Mouse (Mus musculus) left cerebral cortex, postnatal 36 days (tissue): Measurements from ENCODE around the gene Ccsap. TPM values are rescaled to one million over a fixed set of nuclear protein-coding genes. Genes with fewer than 3 reads are reported as not detected.

Experiments
- total RNA-seq, 2 experiments: library from RNA; stranded (reverse); gene quantifications; 2 replicates each; pipeline ENCODE4 v1.2.3; 2021

The Ccsap gene
- total RNA-seq, 2 experiments from 2014 or later: 70.7 to 82.7 TPM

Other genes starting within 250 kb of the Ccsap start
- gene Rhou, start 206.3 kb downstream of the Ccsap start, total RNA-seq: 10 to 100 TPM; 41.6 to 49.0 TPM
- gene Rab4a, start 54.2 kb downstream of the Ccsap start, total RNA-seq: 10 to 100 TPM; 41.0 to 45.8 TPM
- gene Acta1, start 34.5 kb upstream of the Ccsap start, total RNA-seq: 10 to 100 TPM in 1 of 2 experiments, 1 to 10 TPM in 1; 9.7 to 13.4 TPM
- 10 to 100 TPM; 22.0 to 23.4 TPM for gene Nup133, start 89.1 kb upstream of the Ccsap start, total RNA-seq
- 10 to 100 TPM; 15.6 to 18.1 TPM for gene Abcb10, start 122.9 kb upstream of the Ccsap start, total RNA-seq
- 10 to 100 TPM; 21.7 to 22.3 TPM for gene Taf5l, start 161.2 kb upstream of the Ccsap start, total RNA-seq
- 10 to 100 TPM; 11.2 to 11.3 TPM for gene Urb2, start 161.3 kb upstream of the Ccsap start, total RNA-seq